Comparison of ENCODE assay signal across 13 mouse cellular contexts in genomic region chr15:93521088-93521786, GRCm38 (mm10).
A peak's percentile ranks its signal among the peaks of the same experiment; 100 is the strongest.
DNase-seq lines count a peak whose midpoint lies in the region; ATAC-seq and TF ChIP-seq lines count a peak whose summit lies in the region.
"Had no signal": no experiment of that assay in that cellular context is flagged by ENCODE, and none has a peak within 500 bp of the region (broad histone marks: within the 10 kb centered on the region; RNA-seq: fewer than 3 reads in every experiment).

No protein-coding gene starts in this region.

- intact Hi-C loops in left cerebral cortex, adult 2 months (cut with DNase I), result no loop called here

- H3K27ac ChIP-seq in left cerebral cortex, adult 2 months, result peak overlapping the region; percentile 47
- H3K27ac ChIP-seq in ES-E14 (ENCODE audit: insufficient read depth, low read depth, low read length, poor library complexity, severe bottlenecking), result no peak overlapping the region
- peak overlapping the region; percentile 57; the same call in 1 of the 2 replicates for H3K27ac ChIP-seq in cortical plate, adult 2 months (ENCODE audit: insufficient read depth, low read length)
- peak overlapping the region; percentile 100 for H3K27ac ChIP-seq in heart, embryonic 16.5 days (ENCODE audit: low read length)
- H3K27ac ChIP-seq: hindbrain, embryonic 13.5 days; liver, embryonic 15.5 days had no signal

- H3K4me1 ChIP-seq in ES-E14 (ENCODE audit: control insufficient read depth in 2 of 2, insufficient read depth in 2 of 2, low read length in 2 of 2, poor library complexity in 1 of 2), result peaks cover 0 to 8% of the 10 kb centered on the region in 2 experiments; a peak in 2 of 4 replicates
- peaks cover 6% of the 10 kb centered on the region; the same call in 1 of the 2 replicates for H3K4me1 ChIP-seq in cortical plate, adult 2 months (ENCODE audit: control insufficient read depth, insufficient read depth, low read length)
- H3K4me1 ChIP-seq in heart, embryonic 16.5 days (ENCODE audit: control insufficient read depth, insufficient read depth, low read length), result peaks cover 63% of the 10 kb centered on the region

- peak overlapping the region; percentile 86 for H3K4me2 ChIP-seq in heart, embryonic 16.5 days (ENCODE audit: low read depth, low read length)
- H3K4me2 ChIP-seq: hindbrain, embryonic 13.5 days had no signal

- DNase-seq in left cerebral cortex, adult 2 months (ENCODE audit: extremely low spot score in 1 of 2, low spot score in 2 of 2), result no peak
- no peak for DNase-seq in left cerebral cortex, adult 9 months (ENCODE audit: low spot score in 2 of 2)
- DNase-seq in ES-E14 (ENCODE audit: low read depth, low spot score), result peak; percentile 77
- no peak for DNase-seq in frontal cortex, postnatal 25 days (ENCODE audit: low spot score in 2 of 2)
- no peak for DNase-seq in left cerebral cortex, adult 11 months (ENCODE audit: low spot score)
- DNase-seq: cerebellum, adult 2 months; forebrain, postnatal 0 days; gastrocnemius, postnatal 14 days had no signal

- H3K9ac ChIP-seq in ES-E14 (ENCODE audit: insufficient read depth, low read depth, low read length, poor library complexity, severe bottlenecking), result no peak overlapping the region
- H3K9ac ChIP-seq in heart, embryonic 16.5 days (ENCODE audit: low read length), result peak overlapping the region; percentile 95
- H3K9ac ChIP-seq: forebrain, postnatal 0 days; hindbrain, embryonic 13.5 days; liver, embryonic 15.5 days had no signal

- in situ Hi-C loops in ES-E14 (cut with MboI; ENCODE audit: low sequenced_read_pairs in 2 of 2, unreplicated experiment in 2 of 2), result no loop called here

- H3K36me3 ChIP-seq in ES-E14 (ENCODE audit: control insufficient read depth, insufficient read depth, low read length, poor library complexity, severe bottlenecking), result no peaks in the 10 kb centered on the region
- H3K36me3 ChIP-seq in heart, embryonic 16.5 days (ENCODE audit: control insufficient read depth, insufficient read depth), result no peaks in the 10 kb centered on the region
- H3K36me3 ChIP-seq: hindbrain, embryonic 13.5 days; liver, embryonic 15.5 days had no signal

- WGBS in heart, embryonic 16.5 days, result 29% methylated on average over 11 of the region's 11 CpGs

- no peaks in the 10 kb centered on the region for H3K27me3 ChIP-seq in heart, embryonic 16.5 days (ENCODE audit: control insufficient read depth, insufficient read depth, low read length)

- TF ChIP-seq CTCF in left cerebral cortex, adult 2 months (IDR thresholded peaks at IDR 0.05), result no peak
- TF ChIP-seq CTCF in cortical plate, adult 2 months (IDR thresholded peaks at IDR 0.05; ENCODE audit: extremely low read depth, insufficient read depth, low read length), result no peak

- no peak for TF ChIP-seq POLR2A in cortical plate, adult 2 months (IDR thresholded peaks at IDR 0.05; ENCODE audit: extremely low read depth, insufficient read depth, low read length)

- no peak overlapping the region for H3K4me3 ChIP-seq in left cerebral cortex, adult 2 months
- H3K4me3 ChIP-seq in ES-E14 (ENCODE audit: insufficient read depth in 1 of 2, low read depth in 1 of 2, low read length in 2 of 2, poor library complexity in 1 of 2, severe bottlenecking in 1 of 2), result no peak overlapping the region
- H3K4me3 ChIP-seq in cortical plate, adult 2 months (ENCODE audit: insufficient read depth, low read length), result no peak overlapping the region
- H3K4me3 ChIP-seq in heart, embryonic 16.5 days (ENCODE audit: low read length), result no peak overlapping the region
- H3K4me3 ChIP-seq: hindbrain, embryonic 13.5 days; liver, embryonic 15.5 days had no signal

- H3K9me3 ChIP-seq in ES-E14 (ENCODE audit: control insufficient read depth, insufficient read depth, low read depth, low read length), result no peaks in the 10 kb centered on the region
- H3K9me3 ChIP-seq in heart, embryonic 16.5 days (replicated peaks; ENCODE audit: control insufficient read depth, low read length), result no peaks in the 10 kb centered on the region
- H3K9me3 ChIP-seq: hindbrain, embryonic 13.5 days; liver, embryonic 15.5 days had no signal

- ATAC-seq in heart, embryonic 16.5 days (replicated peaks; ENCODE audit: extremely low read depth, insufficient read depth, low FRiP score), result no peak
- ATAC-seq: forebrain, postnatal 0 days; intestine, embryonic 16.5 days had no signal

TF ChIP-seq in ES-E14, 5 proteins besides CTCF, POLR2A, EP300 and RAD21:
- TF ChIP-seq HCFC1 (IDR thresholded peaks at IDR 0.05; ENCODE audit: borderline replicate concordance, insufficient read depth, low read length), result no peak
- no peak for TF ChIP-seq ZNF384 (IDR thresholded peaks at IDR 0.05; ENCODE audit: low read depth, low read length)
- no peak for TF ChIP-seq ZC3H11A (IDR thresholded peaks at IDR 0.05; ENCODE audit: borderline replicate concordance, low read depth, low read length)
- 0 out of 2 replicates have a peak, but pooled peaks have one; percentile 14 for TF ChIP-seq MAFK (IDR thresholded peaks at IDR 0.05; ENCODE audit: insufficient read depth, low read depth, low read length)
- TF ChIP-seq CHD2 (IDR thresholded peaks at IDR 0.05; ENCODE audit: low read depth, low read length), result peak; percentile 45; the same call in 1 of the 2 replicates
